10 mouse cellular contexts compared by ENCODE assay signal in the genomic region with DNA sequence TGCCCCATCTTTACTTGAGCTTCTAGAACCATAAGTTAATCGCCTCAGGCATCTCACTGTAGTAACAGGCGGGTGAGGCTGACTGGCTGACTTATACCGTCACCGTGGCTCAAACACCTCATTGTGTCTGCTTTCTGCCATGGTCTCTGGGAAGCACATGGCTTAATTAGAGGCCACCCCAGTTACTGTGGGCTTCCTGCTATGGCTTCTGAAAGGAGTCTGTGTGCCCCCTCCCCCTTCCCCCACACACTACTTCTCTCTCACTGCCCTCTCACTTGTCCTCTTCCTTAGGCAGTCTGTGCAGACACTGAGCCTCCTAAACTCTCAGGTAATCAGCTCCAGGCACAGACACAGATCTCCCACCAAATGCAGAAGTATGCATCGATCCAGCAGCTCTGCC. TPM values are rescaled to one million over a fixed set of nuclear protein-coding genes. Genes with fewer than 3 reads are reported as not detected.
DNase-seq lines count a peak whose midpoint lies in the region; ATAC-seq lines count a peak whose summit lies in the region.
"Had no signal": no experiment of that assay in that cellular context is flagged by ENCODE, and none has a peak within 500 bp of the region (broad histone marks: within the 10 kb centered on the region; RNA-seq: fewer than 3 reads in every experiment).

No protein-coding gene starts in this region.

- no peak overlapping the region; the same call in 1 of the 2 replicates for H3K9ac ChIP-seq in midbrain, embryonic 11.5 days (ENCODE audit: low read length)
- H3K9ac ChIP-seq in midbrain, embryonic 16.5 days (ENCODE audit: low read depth, low read length) = no peak overlapping the region
- 0 out of 2 replicates have a peak overlapping the region, but pooled peaks have one; percentile 18 for H3K9ac ChIP-seq in stomach, embryonic 16.5 days (ENCODE audit: low read length)

- H3K27me3 ChIP-seq in midbrain, embryonic 11.5 days (ENCODE audit: control insufficient read depth, insufficient read depth, low read length) = no peaks in the 10 kb centered on the region
- no peaks in the 10 kb centered on the region for H3K27me3 ChIP-seq in midbrain, embryonic 16.5 days (ENCODE audit: control insufficient read depth, insufficient read depth, low read depth, low read length)
- no peaks in the 10 kb centered on the region for H3K27me3 ChIP-seq in limb, embryonic 10.5 days (ENCODE audit: low read depth, poor library complexity, severe bottlenecking)
- no peaks in the 10 kb centered on the region for H3K27me3 ChIP-seq in stomach, embryonic 16.5 days (ENCODE audit: control insufficient read depth, insufficient read depth, low read length)

- peak; percentile 81 for DNase-seq in heart, adult 11 months
- no peak for DNase-seq in heart, postnatal 4 days
- DNase-seq in midbrain, embryonic 11.5 days (ENCODE audit: low spot score, missing footprints) = peak; percentile 89
- peak; percentile 79 for DNase-seq in limb, embryonic 10.5 days (ENCODE audit: low spot score)
- DNase-seq in Muller cell, postnatal 12 days (ENCODE audit: inconsistent ontology term) = no peak
- no peak for DNase-seq in right cerebral cortex, adult 18-20 months
- DNase-seq: adrenal gland, postnatal 14 days; B cell, adult 2 months had no signal

- no peaks in the 10 kb centered on the region for H3K36me3 ChIP-seq in midbrain, embryonic 11.5 days (ENCODE audit: control insufficient read depth, insufficient read depth, low read length)
- H3K36me3 ChIP-seq in midbrain, embryonic 16.5 days (ENCODE audit: control insufficient read depth, insufficient read depth, low read length) = no peaks in the 10 kb centered on the region
- H3K36me3 ChIP-seq in limb, embryonic 10.5 days = no peaks in the 10 kb centered on the region
- H3K36me3 ChIP-seq in stomach, embryonic 16.5 days (ENCODE audit: control insufficient read depth, insufficient read depth, low read length) = no peaks in the 10 kb centered on the region

- H3K9me3 ChIP-seq in midbrain, embryonic 11.5 days (ENCODE audit: control insufficient read depth, low read length) = no peaks in the 10 kb centered on the region
- H3K9me3 ChIP-seq in midbrain, embryonic 16.5 days (replicated peaks; ENCODE audit: control insufficient read depth, low read length, poor library complexity, severe bottlenecking) = no peaks in the 10 kb centered on the region
- no peaks in the 10 kb centered on the region for H3K9me3 ChIP-seq in limb, embryonic 10.5 days (replicated peaks)
- no peaks in the 10 kb centered on the region for H3K9me3 ChIP-seq in stomach, embryonic 16.5 days (replicated peaks; ENCODE audit: control insufficient read depth, low read length)

- H3K4me1 ChIP-seq in midbrain, embryonic 11.5 days (ENCODE audit: control insufficient read depth, insufficient read depth, low read length) = peaks cover 65% of the 10 kb centered on the region
- H3K4me1 ChIP-seq in midbrain, embryonic 16.5 days (ENCODE audit: control insufficient read depth, insufficient read depth, low read length) = 0 out of 2 replicates have a peak, but pooled peaks cover 2% of the 10 kb centered on the region
- peaks cover 97% of the 10 kb centered on the region for H3K4me1 ChIP-seq in limb, embryonic 10.5 days
- peaks cover 54% of the 10 kb centered on the region for H3K4me1 ChIP-seq in stomach, embryonic 16.5 days (ENCODE audit: control insufficient read depth, insufficient read depth, low read length)

- ATAC-seq in midbrain, embryonic 11.5 days (ENCODE audit: low FRiP score) = peak; percentile 45
- no peak for ATAC-seq in midbrain, embryonic 16.5 days
- ATAC-seq in stomach, embryonic 16.5 days (ENCODE audit: insufficient read depth, low FRiP score) = no peak

- H3K4me2 ChIP-seq in midbrain, embryonic 11.5 days = no peak overlapping the region
- no peak overlapping the region for H3K4me2 ChIP-seq in midbrain, embryonic 16.5 days (ENCODE audit: low read length)
- H3K4me2 ChIP-seq in stomach, embryonic 16.5 days (ENCODE audit: low read depth, low read length) = no peak overlapping the region

- no peak overlapping the region for H3K4me3 ChIP-seq in midbrain, embryonic 11.5 days (ENCODE audit: low read depth, low read length)
- H3K4me3 ChIP-seq in midbrain, embryonic 16.5 days (ENCODE audit: low read depth, low read length) = no peak overlapping the region
- no peak overlapping the region; the same call in 1 of the 2 replicates for H3K4me3 ChIP-seq in limb, embryonic 10.5 days
- H3K4me3 ChIP-seq in stomach, embryonic 16.5 days (replicated peaks; ENCODE audit: low read length) = no peak overlapping the region

- peak overlapping the region; percentile 67 for H3K27ac ChIP-seq in midbrain, embryonic 11.5 days (ENCODE audit: low read depth, low read length)
- no peak overlapping the region for H3K27ac ChIP-seq in midbrain, embryonic 16.5 days (ENCODE audit: low read length)
- peak overlapping the region; percentile 96 for H3K27ac ChIP-seq in limb, embryonic 10.5 days
- H3K27ac ChIP-seq in stomach, embryonic 16.5 days (ENCODE audit: low read length) = peak overlapping the region; percentile 80

- WGBS in midbrain, embryonic 11.5 days = 22% methylated on average over 5 of the region's 5 CpGs
- WGBS in midbrain, embryonic 16.5 days = 32% methylated on average over 5 of the region's 5 CpGs
- WGBS in limb, embryonic 10.5 days = 14% methylated on average over 5 of the region's 5 CpGs
- WGBS in stomach, embryonic 16.5 days = 47% methylated on average over 5 of the region's 5 CpGs

RNA-seq across cellular contexts. Expression of a gene that starts 19.5 kb away (rescaled TPM):
- 10 to 100 TPM; 18.7 to 19.9 TPM for total RNA-seq in heart, postnatal 4 days (2021)
- 99.1 and 109 TPM in 2 replicates for polyA plus RNA-seq in midbrain, embryonic 11.5 days (2014; fragmentation: Nextera tagmentation; extraction: Ambion mirVana)
- polyA plus RNA-seq in midbrain, embryonic 16.5 days (2015; fragmentation: Nextera tagmentation; extraction: Ambion mirVana) = 7.1 and 8.7 TPM in 2 replicates
- polyA plus RNA-seq in limb, embryonic 10.5 days (2016; fragmentation: Nextera tagmentation; extraction: Ambion mirVana) = 101 and 110 TPM in 2 replicates
- 47.3 and 50.1 TPM in 2 replicates for polyA plus RNA-seq in stomach, embryonic 16.5 days (2015; fragmentation: Nextera tagmentation; extraction: Ambion mirVana)

Comparison
In these comparisons a context has a peak if more than half of its experiments do, and no peak if none do; other contexts are left out.
1. DNase-seq: peak in heart, adult 11 months (single experiment), midbrain, embryonic 11.5 days (single experiment) and limb, embryonic 10.5 days (single experiment); none in heart, postnatal 4 days (single experiment), Muller cell, postnatal 12 days (single experiment) and right cerebral cortex, adult 18-20 months (single experiment).